Comparison of ENCODE assay signal across 17 mouse cellular contexts in the genomic region with DNA sequence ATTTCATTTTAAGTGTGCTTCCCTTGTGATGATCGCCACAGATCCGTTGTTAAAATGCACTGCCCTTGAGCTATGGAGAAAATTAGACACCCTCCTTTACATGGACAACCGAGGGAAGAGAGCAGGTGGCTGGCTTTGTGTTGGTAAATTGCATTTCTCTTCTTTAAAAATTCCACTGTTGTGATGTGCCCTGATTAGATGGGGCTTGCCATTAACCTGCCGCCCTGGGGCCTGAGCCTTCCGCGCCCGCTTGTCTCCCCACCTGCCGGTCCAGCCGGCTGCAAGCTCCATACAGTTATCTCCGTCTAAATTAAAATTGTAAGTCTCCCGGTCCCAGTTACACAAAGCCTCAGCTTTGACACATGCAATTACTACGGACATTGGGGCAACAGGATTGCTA. TPM values are rescaled to one million over a fixed set of nuclear protein-coding genes. Genes with fewer than 3 reads are reported as not detected.
DNase-seq lines count a peak whose midpoint lies in the region; ATAC-seq and TF ChIP-seq lines count a peak whose summit lies in the region.
"Had no signal": no experiment of that assay in that cellular context is flagged by ENCODE, and none has a peak within 500 bp of the region (broad histone marks: within the 10 kb centered on the region; RNA-seq: fewer than 3 reads in every experiment).

No protein-coding gene starts in this region.

- H3K4me1 ChIP-seq in midbrain, embryonic 12.5 days = peaks cover 11% of the 10 kb centered on the region
- peaks cover 17% of the 10 kb centered on the region for H3K4me1 ChIP-seq in midbrain, embryonic 10.5 days
- peaks cover 16% of the 10 kb centered on the region for H3K4me1 ChIP-seq in hindbrain, embryonic 12.5 days
- H3K4me1 ChIP-seq in neural tube, embryonic 13.5 days (replicated peaks) = peaks cover 25% of the 10 kb centered on the region
- H3K4me1 ChIP-seq: heart, embryonic 13.5 days; limb, embryonic 10.5 days; lung, embryonic 15.5 days had no signal

- DNase-seq in gastrocnemius, adult 2 months = no peak
- no peak for DNase-seq in gastrocnemius, postnatal 25 days
- no peak for DNase-seq in midbrain, embryonic 10.5 days (ENCODE audit: low spot score)
- DNase-seq: layer of hippocampus, postnatal 36 days; liver, embryonic 13.5 days; spleen, adult 18-20 months had no signal

- H3K9me3 ChIP-seq in midbrain, embryonic 12.5 days = no peaks in the 10 kb centered on the region
- H3K9me3 ChIP-seq in midbrain, embryonic 10.5 days (replicated peaks) = no peaks in the 10 kb centered on the region
- H3K9me3 ChIP-seq in hindbrain, embryonic 12.5 days (replicated peaks) = no peaks in the 10 kb centered on the region
- no peaks in the 10 kb centered on the region for H3K9me3 ChIP-seq in neural tube, embryonic 13.5 days
- H3K9me3 ChIP-seq: forebrain, embryonic 13.5 days; heart, embryonic 13.5 days; limb, embryonic 10.5 days; liver, embryonic 13.5 days; lung, embryonic 15.5 days had no signal

- peak overlapping the region; percentile 40 for H3K4me3 ChIP-seq in gastrocnemius, adult 2 months
- no peak overlapping the region for H3K4me3 ChIP-seq in midbrain, embryonic 12.5 days
- no peak overlapping the region for H3K4me3 ChIP-seq in midbrain, embryonic 10.5 days
- no peak overlapping the region for H3K4me3 ChIP-seq in hindbrain, embryonic 12.5 days
- H3K4me3 ChIP-seq in neural tube, embryonic 13.5 days = no peak overlapping the region
- H3K4me3 ChIP-seq: forebrain, embryonic 13.5 days; heart, embryonic 13.5 days; limb, embryonic 10.5 days; liver, embryonic 13.5 days; lung, embryonic 15.5 days had no signal

- no peaks in the 10 kb centered on the region for H3K36me3 ChIP-seq in midbrain, embryonic 12.5 days
- H3K36me3 ChIP-seq in midbrain, embryonic 10.5 days = no peaks in the 10 kb centered on the region
- H3K36me3 ChIP-seq in hindbrain, embryonic 12.5 days = no peaks in the 10 kb centered on the region
- no peaks in the 10 kb centered on the region for H3K36me3 ChIP-seq in neural tube, embryonic 13.5 days
- H3K36me3 ChIP-seq: G1E; heart, embryonic 13.5 days; limb, embryonic 10.5 days; liver, embryonic 13.5 days; lung, embryonic 15.5 days had no signal

- H3K4me2 ChIP-seq in midbrain, embryonic 12.5 days (replicated peaks) = 0 out of 2 replicates have a peak overlapping the region, but pooled peaks have one; percentile 3
- H3K4me2 ChIP-seq in hindbrain, embryonic 12.5 days (replicated peaks) = no peak overlapping the region
- H3K4me2 ChIP-seq in neural tube, embryonic 13.5 days = no peak overlapping the region
- H3K4me2 ChIP-seq: forebrain, embryonic 13.5 days; heart, embryonic 13.5 days; liver, embryonic 13.5 days; lung, embryonic 15.5 days had no signal

- intact Hi-C loops in gastrocnemius, adult 2 months (cut with DNase I) = no loop called here

- 45% methylated on average over 12 of the region's 12 CpGs for WGBS in midbrain, embryonic 12.5 days
- 67% methylated on average over 12 of the region's 12 CpGs for WGBS in midbrain, embryonic 10.5 days
- 48% methylated on average over 12 of the region's 12 CpGs for WGBS in hindbrain, embryonic 12.5 days
- 18% methylated on average over 12 of the region's 12 CpGs for WGBS in neural tube, embryonic 13.5 days

- no peaks in the 10 kb centered on the region for H3K27me3 ChIP-seq in midbrain, embryonic 12.5 days
- no peaks in the 10 kb centered on the region for H3K27me3 ChIP-seq in midbrain, embryonic 10.5 days (ENCODE audit: low read depth, poor library complexity, severe bottlenecking)
- H3K27me3 ChIP-seq in hindbrain, embryonic 12.5 days = no peaks in the 10 kb centered on the region
- no peaks in the 10 kb centered on the region for H3K27me3 ChIP-seq in neural tube, embryonic 13.5 days
- H3K27me3 ChIP-seq: forebrain, embryonic 13.5 days; lung, embryonic 15.5 days had no signal

- TF ChIP-seq CTCF in gastrocnemius, adult 2 months (IDR thresholded peaks at IDR 0.05) = no peak

- H3K9ac ChIP-seq in midbrain, embryonic 12.5 days (replicated peaks) = no peak overlapping the region
- no peak overlapping the region for H3K9ac ChIP-seq in hindbrain, embryonic 12.5 days
- H3K9ac ChIP-seq in neural tube, embryonic 13.5 days = 0 out of 2 replicates have a peak overlapping the region, but pooled peaks have one; percentile 14
- H3K9ac ChIP-seq: forebrain, embryonic 13.5 days; heart, embryonic 13.5 days; liver, embryonic 13.5 days; lung, embryonic 15.5 days had no signal

- no peak overlapping the region for H3K27ac ChIP-seq in gastrocnemius, adult 2 months
- peak overlapping the region; percentile 56; the same call in 1 of the 2 replicates for H3K27ac ChIP-seq in midbrain, embryonic 12.5 days (replicated peaks)
- no peak overlapping the region; the same call in 1 of the 2 replicates for H3K27ac ChIP-seq in midbrain, embryonic 10.5 days (replicated peaks)
- peak overlapping the region; percentile 68; the same call in 1 of the 2 replicates for H3K27ac ChIP-seq in hindbrain, embryonic 12.5 days
- no peak overlapping the region for H3K27ac ChIP-seq in neural tube, embryonic 13.5 days (replicated peaks)
- H3K27ac ChIP-seq: forebrain, embryonic 13.5 days; heart, embryonic 13.5 days; kidney, postnatal 0 days; limb, embryonic 10.5 days; liver, embryonic 13.5 days; lung, embryonic 15.5 days had no signal

- ATAC-seq in midbrain, embryonic 12.5 days (ENCODE audit: low FRiP score, low read depth) = peak; percentile 62; the same call in 1 of the 2 replicates
- peak; percentile 83 for ATAC-seq in hindbrain, embryonic 12.5 days (ENCODE audit: low FRiP score)
- 0 out of 2 replicates have a peak, but pooled peaks have one; percentile 23 for ATAC-seq in neural tube, embryonic 13.5 days (ENCODE audit: low read depth)
- ATAC-seq in erythroid progenitor cell, adult 5-6 weeks (replicated peaks; ENCODE audit: low FRiP score, poor library complexity, severe bottlenecking) = no peak
- ATAC-seq: forebrain, embryonic 13.5 days; intestine, postnatal 0 days had no signal

RNA-seq across cellular contexts. Expression of gene Lpcat1, which starts 48.7 kb away (rescaled TPM):
- total RNA-seq in gastrocnemius, adult 2 months (2021) = 1 to 10 TPM; 3.5 to 3.6 TPM
- total RNA-seq in gastrocnemius, postnatal 25 days (2021) = 1 to 10 TPM; 2.8 to 3.5 TPM
- 67.6 and 68.1 TPM in 2 replicates for polyA plus RNA-seq in midbrain, embryonic 12.5 days (2016; fragmentation: Nextera tagmentation; extraction: Ambion mirVana)
- 65.3 and 66.6 TPM in 2 replicates for polyA plus RNA-seq in midbrain, embryonic 10.5 days (2016; fragmentation: Nextera tagmentation; extraction: Ambion mirVana)
- polyA plus RNA-seq in hindbrain, embryonic 12.5 days (2016; fragmentation: Nextera tagmentation; extraction: Ambion mirVana) = 67.0 and 68.4 TPM in 2 replicates
- polyA plus RNA-seq in neural tube, embryonic 13.5 days (2015; fragmentation: Nextera tagmentation; extraction: Ambion mirVana) = 51.7 and 55.0 TPM in 2 replicates
- total RNA-seq in erythroid progenitor cell, adult 5-6 weeks (2015; ENCODE audit: low replicate concordance) = 241 and 302 TPM in 2 replicates
- total RNA-seq in erythroid progenitor cell, adult 5-6 weeks (2017; ENCODE audit: low replicate concordance) = 359 and 488 TPM in 2 replicates
- polyA plus RNA-seq: G1E had no signal

Comparison
In these comparisons a context has a peak if more than half of its experiments do, and no peak if none do; other contexts are left out.
1. H3K27ac ChIP-seq: peak in midbrain, embryonic 12.5 days (single experiment) and hindbrain, embryonic 12.5 days (single experiment); none in gastrocnemius, adult 2 months (single experiment), midbrain, embryonic 10.5 days (single experiment) and neural tube, embryonic 13.5 days (single experiment).